Mouse (Mus musculus) thymus, adult 2 months (tissue): ENCODE results near the gene Arfgef2.

Source experiments
- CTCF ChIP-seq: fragments of 200-500 bp; IDR thresholded peaks from 2 replicates; pipeline ENCODE4 v1.5.1; 2012; ENCODE audit warnings: mild to moderate bottlenecking, control low read depth, low read length, moderate library complexity, borderline replicate concordance; ENCODE audit not compliant: control insufficient read depth, poor library complexity, insufficient read depth; ENCODE audit errors: extremely low read depth
- POLR2A ChIP-seq: fragments of 200-500 bp; IDR thresholded peaks from 2 replicates; pipeline ENCODE4 v1.6.1; 2012; ENCODE audit warnings: mild to moderate bottlenecking, low read length, control low read depth, moderate library complexity; ENCODE audit not compliant: control insufficient read depth, poor library complexity, insufficient read depth; ENCODE audit errors: extremely low read depth

DNA sequence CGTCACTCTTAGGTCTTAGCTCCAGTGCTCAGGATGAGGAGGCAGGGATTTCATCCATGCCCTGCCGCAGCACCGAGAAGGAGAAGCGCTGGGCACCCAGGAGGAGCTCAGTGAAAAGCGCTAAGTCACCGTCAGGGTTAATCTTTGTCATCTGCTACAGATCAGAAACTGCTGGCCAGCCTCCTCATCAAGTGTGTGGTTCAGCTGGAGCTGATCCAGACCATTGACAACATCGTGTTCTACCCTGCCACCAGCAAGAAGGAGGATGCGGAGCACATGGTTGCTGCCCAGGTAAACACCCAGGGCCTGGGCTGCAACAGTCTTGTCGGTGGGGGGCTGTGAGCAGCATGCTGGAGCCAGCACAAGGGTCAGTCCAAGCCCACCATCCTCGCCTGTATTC is 80.2 kb downstream of the Arfgef2 start:
- TF ChIP-seq POLR2A (no peak), CTCF (no peak)
